Mouse (Mus musculus) left cerebral cortex, postnatal 14 days (tissue): Measurements from ENCODE around the gene Sgk1. TPM values are rescaled to one million over a fixed set of nuclear protein-coding genes. Genes with fewer than 3 reads are reported as not detected.

Source experiments
- DNase-seq, 2 experiments: peaks; one replicate each; pipeline ENCODE4 v3.0.0; 2021 to 2022; ENCODE audit warnings: low spot score in 2 of 2, mixed read lengths in 1 of 2
- intact Hi-C: fragments of 180-260 bp; cut with DNase I; formaldehyde crosslinking; loops from one replicate; pipeline ENCODE4 v1.15.1; 2025
- long read RNA-seq, 2 experiments: library from polyadenylated mRNA; stranded (forward); transcript quantifications; one replicate each; pipeline ENCODE4 v2.0.0; 2021
- total RNA-seq, 2 experiments: library from RNA; stranded (reverse); gene quantifications; 2 replicates each; pipeline ENCODE4 v1.2.3; 2021

Gene Sgk1
- 10 to 100 TPM; 73.2 to 94.7 TPM for total RNA-seq
- long read RNA-seq, experiment 1, transcript Sgk1-201 (12 exons, 2,456 nt) = major isoform, 36 of 73 reads
- long read RNA-seq, experiment 1, transcript Sgk1-204 (14 exons, 3,096 nt) = minor isoform, 22 of 73 reads
- long read RNA-seq, experiment 1, transcript Sgk1-202 (12 exons, 2,576 nt) = minor isoform, 8 of 73 reads
- long read RNA-seq, experiment 1, partial matches to known transcripts = 7 of 73 reads
- long read RNA-seq, experiment 1, other reads (novel, unspliced or antisense) = 0 of 73 reads
- long read RNA-seq, experiment 2, transcript Sgk1-204 (14 exons, 3,096 nt) = minor isoform, 9 of 55 reads
- long read RNA-seq, experiment 2, transcript Sgk1-201 (12 exons, 2,456 nt) = major isoform, 34 of 55 reads
- long read RNA-seq, experiment 2, partial matches to known transcripts = 3 of 55 reads
- long read RNA-seq, experiment 2, other reads (novel, unspliced or antisense) = 5 of 55 reads

GRCm38 (mm10) chr10:21882184-21883081 lies at the start of gene Sgk1:
Gene Sgk1 (plus strand): TSS chr10:21882184.
- peak; percentile 44 to 67 for DNase-seq
- intact Hi-C loops = loop anchor here (2.0 to 10.0 kb wide), 4 partner anchors 112 to 280 kb away; no protein-coding TSS in a partner anchor

GRCm38 (mm10) chr10:21832282-21832681 lies 49.7 kb upstream of the Sgk1 start:
- intact Hi-C loops = no loop called here
- DNase-seq = no peak

GRCm38 (mm10) chr10:21833757-21834156 lies 48.2 kb upstream of the Sgk1 start:
- DNase-seq = no peak
- intact Hi-C loops = no loop called here

GRCm38 (mm10) chr10:21835077-21835476 lies 46.9 kb upstream of the Sgk1 start:
- intact Hi-C loops = no loop called here
- no peak for DNase-seq

GRCm38 (mm10) chr10:21839248-21840155 lies 42.5 kb upstream of the Sgk1 start:
- intact Hi-C loops = no loop called here
- DNase-seq = no peak

GRCm38 (mm10) chr10:21843326-21843725 lies 38.7 kb upstream of the Sgk1 start:
- DNase-seq = no peak
- intact Hi-C loops = no loop called here

- intact Hi-C loops = no loop called here
- no peak for DNase-seq
These were observed 38.1 kb upstream of the Sgk1 start for GRCm38 (mm10) chr10:21843861-21844260.

GRCm38 (mm10) chr10:21844391-21844790 lies 37.6 kb upstream of the Sgk1 start:
- no peak for DNase-seq
- intact Hi-C loops = no loop called here

- intact Hi-C loops = no loop called here
- no peak for DNase-seq
These were observed 36.2 kb upstream of the Sgk1 start for GRCm38 (mm10) chr10:21845601-21846282.

GRCm38 (mm10) chr10:21846366-21846765 lies 35.6 kb upstream of the Sgk1 start:
- no peak for DNase-seq
- intact Hi-C loops = no loop called here

- no peak for DNase-seq
- intact Hi-C loops = no loop called here
These were observed 34.8 kb upstream of the Sgk1 start for GRCm38 (mm10) chr10:21847026-21847820.

- intact Hi-C loops = no loop called here
- no peak for DNase-seq
These were observed 33.9 kb upstream of the Sgk1 start for GRCm38 (mm10) chr10:21847931-21848670.

- no peak for DNase-seq
- intact Hi-C loops = no loop called here
These were observed 32.7 kb upstream of the Sgk1 start for GRCm38 (mm10) chr10:21849251-21849650.

GRCm38 (mm10) chr10:21850330-21850729 lies 31.7 kb upstream of the Sgk1 start:
- DNase-seq = no peak
- intact Hi-C loops = no loop called here

- DNase-seq = no peak
- intact Hi-C loops = no loop called here
These were observed 28.9 kb upstream of the Sgk1 start for GRCm38 (mm10) chr10:21853122-21853521.

GRCm38 (mm10) chr10:21853566-21854328 lies 28.2 kb upstream of the Sgk1 start:
- intact Hi-C loops = no loop called here

GRCm38 (mm10) chr10:21855338-21855737 lies 26.6 kb upstream of the Sgk1 start:
- intact Hi-C loops = no loop called here
- DNase-seq = no peak

More at GRCm38 (mm10) chr10:21853566-21854328, 28.2 kb upstream of the Sgk1 start:
- DNase-seq = peak in 1 of 2 experiments; percentile 20
